Mouse (Mus musculus) heart, embryonic 15.5 days (tissue): ENCODE data around the gene Abhd17a. TPM values are rescaled to one million over a fixed set of nuclear protein-coding genes. Genes with fewer than 3 reads are reported as not detected.

Source experiments
- ATAC-seq: fragments of 200-750 bp; cut with Nextera tagmentation; replicated peaks from 2 replicates; pipeline ENCODE4 v1.8.0; 2017; ENCODE audit warnings: low read depth, moderate TSS enrichment; ENCODE audit not compliant: insufficient number of reproducible peaks, insufficient read depth, low FRiP score
- H3K27ac ChIP-seq: fragments of 300-500 bp; sonication (generic); 2 replicates; pipeline ENCODE4 v1.5.1; 2015; ENCODE audit warnings: mild to moderate bottlenecking, inconsistent platforms
- H3K27me3 ChIP-seq: fragments of 300-500 bp; sonication (generic); 2 replicates; pipeline ENCODE4 v1.6.1; 2015; ENCODE audit warnings: inconsistent platforms
- H3K36me3 ChIP-seq: fragments of 300-500 bp; sonication (generic); 2 replicates; pipeline ENCODE4 v1.6.1; 2015; ENCODE audit warnings: mild to moderate bottlenecking, inconsistent platforms
- H3K4me1 ChIP-seq: fragments of 300-500 bp; sonication (generic); replicated peaks from 2 replicates; pipeline ENCODE4 v1.6.1; 2015; ENCODE audit warnings: inconsistent platforms
- H3K4me2 ChIP-seq: fragments of 300-500 bp; sonication (generic); 2 replicates; pipeline ENCODE4 v1.6.1; 2015; ENCODE audit warnings: inconsistent platforms, mild to moderate bottlenecking, moderate library complexity
- H3K4me3 ChIP-seq: fragments of 300-500 bp; sonication (generic); 2 replicates; pipeline ENCODE4 v1.5.1; 2015; ENCODE audit warnings: mild to moderate bottlenecking, inconsistent platforms
- H3K9ac ChIP-seq: fragments of 300-500 bp; sonication (generic); 2 replicates; pipeline ENCODE4 v1.6.1; 2015; ENCODE audit warnings: mild to moderate bottlenecking, inconsistent platforms
- H3K9me3 ChIP-seq: fragments of 300-500 bp; sonication (generic); replicated peaks from 2 replicates; pipeline ENCODE4 v1.6.1; 2016; ENCODE audit warnings: inconsistent platforms
- WGBS: fragments of 180-500 bp; shearing (Covaris S2); methylation state at CpG from one replicate; pipeline ENCODE4 v1.1.7; 2015; ENCODE audit warnings: mixed read lengths; 5-methylcytosine and 5-hydroxymethylcytosine counted together
- polyA plus RNA-seq: library from polyadenylated mRNA; unstranded; fragments of >200 nt; fragmentation: Nextera tagmentation; extraction: Ambion mirVana; gene quantifications from 2 replicates; pipeline ENCODE4 v1.2.1, GENCODE M21; 2015

The Abhd17a gene
- polyA plus RNA-seq, 1 experiment from 2014 or later, result 84.2 TPM

DNA sequence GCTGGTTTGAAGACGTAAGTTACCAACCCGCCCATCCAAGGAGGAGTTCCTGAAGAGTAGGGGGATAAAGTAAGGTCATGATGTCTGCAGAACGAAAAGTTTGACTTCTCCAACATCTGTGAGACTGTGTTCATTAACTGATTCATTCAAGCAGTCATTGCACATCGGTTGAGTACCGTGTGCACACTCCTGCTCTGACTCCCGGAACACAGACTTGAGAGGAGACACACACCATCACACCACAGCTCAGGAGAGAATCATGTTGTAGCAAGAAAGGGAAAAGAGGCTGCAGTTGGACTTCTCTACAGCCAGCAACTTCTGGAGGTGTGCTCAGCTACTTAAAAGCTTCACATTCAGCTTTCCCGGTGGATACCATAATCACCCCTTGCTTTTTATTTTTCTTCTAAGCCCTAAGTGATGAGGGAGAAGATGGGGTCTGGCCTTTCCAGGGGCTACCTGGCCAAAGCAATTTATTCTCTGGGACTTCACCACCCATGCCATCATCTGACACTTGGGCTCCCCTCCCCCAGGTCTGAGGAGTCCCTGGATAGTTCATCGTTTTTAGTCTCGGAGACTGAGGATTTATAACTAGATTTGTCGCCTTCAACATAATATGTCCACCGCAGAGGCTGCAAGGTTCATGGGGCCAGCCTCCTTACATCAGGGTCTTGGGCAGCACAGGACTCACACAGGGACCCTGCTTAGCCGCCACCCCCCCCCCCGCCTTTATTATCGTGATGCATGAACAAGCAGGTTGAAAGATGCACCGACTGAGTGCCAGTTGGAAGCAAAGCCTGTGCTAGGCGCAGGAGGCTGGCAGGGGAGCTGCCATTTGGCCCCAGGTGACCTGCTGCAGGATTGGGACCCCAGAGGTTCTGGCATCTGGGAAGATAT, 30.9 kb upstream of the Abhd17a start:
- Histone ChIP-seq H3K4me1 (peaks cover 37% of the 10 kb centered on the region), H3K9me3 (no peaks in the 10 kb centered on the region), H3K4me3 (peak overlapping the region; percentile 90), H3K36me3 (peaks cover under 1% of the 10 kb centered on the region), H3K27me3 (no peaks in the 10 kb centered on the region), H3K4me2 (peak overlapping the region; percentile 67), H3K27ac (peak overlapping the region; percentile 97), H3K9ac (peak overlapping the region; percentile 53)
- 53% methylated on average over 16 of the region's 16 CpGs for WGBS
- no peak for ATAC-seq

DNA sequence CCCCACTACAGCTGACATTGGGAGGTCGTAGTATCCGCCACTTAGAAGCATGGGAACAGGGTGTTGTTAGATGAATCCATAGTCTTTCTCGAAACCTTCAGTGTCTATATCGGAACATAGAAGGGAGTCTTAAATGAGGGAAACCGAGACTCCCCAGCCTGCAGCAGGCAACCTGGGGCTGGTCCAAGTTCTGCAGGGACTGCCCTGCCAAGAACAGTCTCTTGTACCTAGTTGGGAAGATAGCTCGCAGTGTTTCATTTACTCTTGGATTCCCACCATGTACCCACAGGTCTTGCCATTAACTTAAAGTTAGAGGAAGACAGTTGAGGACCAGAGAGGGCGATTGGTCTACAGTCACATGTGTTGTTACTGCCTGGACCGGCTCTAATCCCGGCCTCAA, 30.2 kb upstream of the Abhd17a start:
- Histone ChIP-seq H3K27me3 (no peaks in the 10 kb centered on the region), H3K9me3 (no peaks in the 10 kb centered on the region), H3K4me1 (peaks cover 31% of the 10 kb centered on the region), H3K27ac (no peak overlapping the region), H3K36me3 (peaks cover 8% of the 10 kb centered on the region), H3K4me3 (no peak overlapping the region), H3K9ac (no peak overlapping the region), H3K4me2 (no peak overlapping the region)
- ATAC-seq, result no peak
- 83% methylated on average over 9 of the region's 9 CpGs for WGBS

DNA sequence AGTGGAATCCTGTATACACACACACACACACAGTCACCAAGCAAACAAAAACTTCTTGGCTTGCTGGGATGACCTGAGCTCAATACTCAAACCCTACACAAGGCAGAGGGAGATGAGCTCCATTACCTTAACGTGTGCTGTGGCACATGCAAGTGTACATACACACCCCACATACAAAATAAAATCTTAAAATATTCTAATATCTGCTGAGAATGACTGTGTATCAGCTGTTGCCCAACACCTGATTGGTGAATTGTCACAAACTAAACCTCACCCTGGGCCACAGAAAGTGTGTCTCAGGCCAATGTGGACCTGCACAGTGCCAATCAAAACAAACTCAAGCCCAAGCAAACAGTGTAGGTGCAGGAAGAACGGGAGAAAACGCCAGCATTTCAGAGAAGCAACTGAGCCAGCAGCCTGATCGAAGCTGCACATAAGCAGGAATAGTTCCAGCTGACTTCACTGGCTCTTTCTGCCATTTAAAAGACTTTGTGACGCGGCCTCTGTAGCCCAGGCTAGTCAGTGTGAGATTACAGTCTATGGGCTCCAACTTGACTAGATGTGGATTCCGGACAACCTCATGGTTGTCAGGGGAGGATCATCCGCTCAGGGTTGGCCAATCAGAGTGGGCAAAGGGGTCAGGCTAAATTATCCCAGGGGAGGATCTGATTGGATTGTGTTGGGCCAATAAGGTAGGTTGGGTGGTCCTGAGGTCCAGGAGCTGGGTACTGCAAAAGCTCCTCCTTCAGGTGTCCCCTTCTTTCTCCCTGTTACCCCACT, 29.5 kb upstream of the Abhd17a start:
- H3K4me2 ChIP-seq, result no peak overlapping the region
- H3K4me3 ChIP-seq, result no peak overlapping the region
- H3K27ac ChIP-seq, result no peak overlapping the region
- peaks cover 15% of the 10 kb centered on the region for H3K36me3 ChIP-seq
- H3K27me3 ChIP-seq, result no peaks in the 10 kb centered on the region
- H3K9me3 ChIP-seq, result no peaks in the 10 kb centered on the region
- peaks cover 24% of the 10 kb centered on the region for H3K4me1 ChIP-seq
- no peak for ATAC-seq
- WGBS, result 34% methylated on average over 8 of the region's 8 CpGs
- H3K9ac ChIP-seq, result no peak overlapping the region

DNA sequence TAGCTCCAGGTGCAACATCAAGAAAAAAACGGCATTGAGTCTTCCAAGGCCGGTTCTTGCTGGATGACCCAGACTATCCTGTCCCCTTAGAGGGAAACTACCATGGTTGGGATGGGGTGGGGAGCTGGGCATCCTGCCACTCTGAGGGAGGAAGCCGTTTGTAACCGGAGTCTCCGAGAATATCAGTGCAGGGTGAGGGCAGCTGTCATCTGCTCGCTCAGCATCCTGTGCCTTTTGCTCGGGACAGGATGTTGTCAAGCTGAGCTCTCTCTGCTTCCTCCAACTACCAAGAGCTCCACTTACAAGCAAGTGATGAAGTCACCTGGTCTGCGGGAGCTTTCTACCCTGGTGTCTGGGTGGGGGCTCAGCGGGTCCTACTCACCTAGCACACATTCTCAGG, 28.0 kb upstream of the Abhd17a start:
- no peak overlapping the region for H3K9ac ChIP-seq
- 36% methylated on average over 9 of the region's 9 CpGs for WGBS

DNA sequence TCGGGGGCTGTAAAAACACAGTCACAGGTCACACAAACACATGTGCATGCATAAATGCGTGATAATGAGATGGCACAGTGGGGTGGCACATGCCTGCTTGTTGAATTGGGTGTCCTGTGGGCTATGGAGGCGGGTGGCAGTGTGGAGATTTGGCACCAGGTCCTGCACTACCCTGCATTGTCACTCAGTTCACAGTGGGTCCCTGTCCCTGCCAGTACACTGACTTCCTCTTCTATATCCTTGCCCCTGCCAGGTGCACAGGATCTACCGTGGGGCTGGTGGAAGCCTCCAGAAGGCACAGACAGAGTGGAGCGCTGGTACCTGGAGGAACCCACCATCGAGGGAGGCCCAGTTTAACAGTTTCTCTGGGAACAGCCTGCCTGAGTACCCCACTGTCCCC, 24.2 kb upstream of the Abhd17a start:
- no peak for ATAC-seq
- Histone ChIP-seq H3K27me3 (no peaks in the 10 kb centered on the region), H3K4me3 (no peak overlapping the region), H3K27ac (no peak overlapping the region), H3K9me3 (no peaks in the 10 kb centered on the region), H3K4me2 (no peak overlapping the region), H3K36me3 (peaks cover 45% of the 10 kb centered on the region), H3K4me1 (peaks cover 8% of the 10 kb centered on the region; the same call in 1 of the 2 replicates), H3K9ac (no peak overlapping the region)
- 90% methylated on average over 6 of the region's 6 CpGs for WGBS

More for the DNA sequence above, 28.0 kb upstream of the Abhd17a start:
- H3K27ac ChIP-seq, result peak overlapping the region; percentile 49
- no peak overlapping the region for H3K4me3 ChIP-seq
- peaks cover 27% of the 10 kb centered on the region for H3K36me3 ChIP-seq
- no peak overlapping the region for H3K4me2 ChIP-seq
- peaks cover 9% of the 10 kb centered on the region for H3K4me1 ChIP-seq
- no peaks in the 10 kb centered on the region for H3K9me3 ChIP-seq
- no peaks in the 10 kb centered on the region for H3K27me3 ChIP-seq
- no peak for ATAC-seq

DNA sequence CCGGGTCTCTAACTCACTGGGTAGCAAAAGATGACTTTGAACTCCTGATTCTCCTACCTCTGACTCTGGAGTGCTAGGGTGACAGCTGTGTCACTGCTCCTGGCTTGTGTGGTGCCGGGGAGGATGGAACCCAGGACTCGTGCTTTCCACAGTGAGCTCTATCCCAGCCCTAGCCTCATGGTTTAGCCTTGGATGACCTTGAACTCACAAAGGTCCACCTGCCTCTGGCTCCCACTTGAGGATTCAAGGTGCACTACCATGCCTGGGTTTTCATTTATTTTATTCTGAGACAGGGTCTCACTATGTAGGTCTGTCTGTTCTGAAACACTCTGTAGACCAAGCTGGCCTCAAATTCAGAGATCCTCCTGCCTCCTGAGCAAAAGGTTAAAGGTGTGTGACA, 23.7 kb upstream of the Abhd17a start:
- no peak overlapping the region for H3K4me2 ChIP-seq
- 79% methylated on average over 3 of the region's 3 CpGs for WGBS
- H3K9me3 ChIP-seq, result no peaks in the 10 kb centered on the region
- H3K4me3 ChIP-seq, result no peak overlapping the region
- no peak overlapping the region for H3K9ac ChIP-seq
- H3K27ac ChIP-seq, result no peak overlapping the region
- no peak for ATAC-seq
- peaks cover 49% of the 10 kb centered on the region for H3K36me3 ChIP-seq
- H3K4me1 ChIP-seq, result peaks cover 8% of the 10 kb centered on the region; the same call in 1 of the 2 replicates
- no peaks in the 10 kb centered on the region for H3K27me3 ChIP-seq

DNA sequence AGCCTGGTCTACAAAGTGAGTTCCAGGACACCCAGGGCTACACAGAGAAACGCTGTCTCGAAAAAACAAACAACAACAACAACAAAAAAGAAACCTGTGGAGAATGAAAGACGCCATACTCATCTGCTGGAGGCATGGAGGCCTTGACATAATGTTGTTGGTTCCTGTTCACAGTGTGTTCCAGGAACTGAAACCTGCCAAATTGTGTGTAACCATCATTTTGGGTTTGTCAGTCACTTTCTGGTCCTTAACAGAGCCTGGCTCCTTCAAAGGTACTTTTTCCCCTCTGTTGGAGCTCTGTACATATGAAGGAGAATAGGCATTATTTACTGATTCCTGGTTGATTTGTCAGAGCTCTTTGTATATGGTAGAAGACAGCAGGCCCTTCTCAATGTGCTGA, 21.8 kb upstream of the Abhd17a start:
- no peak overlapping the region for H3K4me3 ChIP-seq
- no peak overlapping the region for H3K27ac ChIP-seq
- H3K36me3 ChIP-seq, result peaks cover 58% of the 10 kb centered on the region
- no peak overlapping the region for H3K4me2 ChIP-seq
- 0 out of 2 replicates have a peak, but pooled peaks cover 3% of the 10 kb centered on the region for H3K4me1 ChIP-seq
- no peaks in the 10 kb centered on the region for H3K9me3 ChIP-seq
- no peaks in the 10 kb centered on the region for H3K27me3 ChIP-seq
- no peak overlapping the region for H3K9ac ChIP-seq
- no peak for ATAC-seq
- WGBS, result 92% methylated on average over 3 of the region's 3 CpGs

DNA sequence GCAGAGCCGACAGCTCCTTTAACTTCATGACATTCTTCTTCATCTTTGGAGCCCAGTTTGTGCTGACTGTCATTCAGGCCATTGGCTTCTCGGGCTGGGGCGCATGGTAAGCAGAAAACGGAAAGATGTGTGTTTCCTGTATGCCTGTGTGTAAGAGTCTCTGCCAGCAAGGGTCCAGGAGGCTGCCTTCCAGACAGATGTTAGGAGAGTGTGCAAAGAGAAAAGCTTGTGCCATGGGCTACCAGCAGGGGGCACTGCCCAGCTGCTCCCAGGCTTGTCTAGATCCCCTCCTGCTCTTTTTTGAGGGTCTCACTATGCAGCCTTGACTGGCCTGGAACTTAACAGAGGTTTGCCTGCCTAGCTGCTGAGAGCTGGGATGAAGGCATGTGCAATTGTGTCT, 20.9 kb upstream of the Abhd17a start:
- WGBS, result 46% methylated on average over 4 of the region's 4 CpGs
- no peak overlapping the region for H3K4me2 ChIP-seq
- H3K27me3 ChIP-seq, result no peaks in the 10 kb centered on the region
- no peak overlapping the region for H3K9ac ChIP-seq
- peaks cover 66% of the 10 kb centered on the region for H3K36me3 ChIP-seq
- H3K27ac ChIP-seq, result no peak overlapping the region
- 0 out of 2 replicates have a peak, but pooled peaks cover 3% of the 10 kb centered on the region for H3K4me1 ChIP-seq
- H3K9me3 ChIP-seq, result no peaks in the 10 kb centered on the region
- 0 out of 2 replicates have a peak, but pooled peaks have one; percentile 25 for ATAC-seq
- no peak overlapping the region for H3K4me3 ChIP-seq

DNA sequence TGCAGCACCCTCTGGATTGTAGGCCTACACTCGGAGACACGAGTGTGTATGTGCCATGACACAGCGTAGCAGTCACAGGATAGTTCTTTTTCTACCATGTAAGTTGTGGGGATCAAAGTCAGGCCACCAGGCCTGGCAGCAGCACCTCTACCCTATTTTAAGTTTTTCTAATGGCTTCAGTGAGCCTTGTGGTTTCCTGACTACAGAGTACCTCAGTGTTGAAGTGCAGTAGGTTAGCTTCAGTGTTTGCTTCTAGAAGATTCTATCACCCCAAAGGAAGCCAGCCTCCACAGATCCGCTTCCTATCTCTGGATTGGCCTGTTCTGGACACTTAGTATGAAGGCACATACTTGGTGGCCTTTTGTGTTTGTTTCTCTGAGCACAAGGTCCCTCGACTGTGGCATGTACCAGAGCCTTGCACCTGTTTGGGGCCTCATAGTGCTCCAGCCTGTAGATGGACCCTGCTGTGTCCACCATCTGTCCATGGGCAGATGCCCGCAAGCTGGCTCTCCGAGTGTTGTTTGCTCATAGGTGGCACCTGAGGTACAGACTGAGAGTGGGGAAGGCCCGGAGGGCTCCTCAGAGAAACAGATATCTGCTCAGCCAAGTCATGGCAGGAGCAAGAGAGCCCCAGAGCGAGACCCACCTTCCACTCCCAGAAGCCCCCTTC, 20.1 kb upstream of the Abhd17a start:
- H3K9me3 ChIP-seq, result no peaks in the 10 kb centered on the region
- H3K27ac ChIP-seq, result no peak overlapping the region
- H3K27me3 ChIP-seq, result no peaks in the 10 kb centered on the region
- 88% methylated on average over 9 of the region's 9 CpGs for WGBS
- no peak for ATAC-seq
- H3K9ac ChIP-seq, result no peak overlapping the region
- H3K4me2 ChIP-seq, result no peak overlapping the region
- H3K4me3 ChIP-seq, result no peak overlapping the region
- H3K36me3 ChIP-seq, result peaks cover 58% of the 10 kb centered on the region
- 0 out of 2 replicates have a peak, but pooled peaks cover 3% of the 10 kb centered on the region for H3K4me1 ChIP-seq

DNA sequence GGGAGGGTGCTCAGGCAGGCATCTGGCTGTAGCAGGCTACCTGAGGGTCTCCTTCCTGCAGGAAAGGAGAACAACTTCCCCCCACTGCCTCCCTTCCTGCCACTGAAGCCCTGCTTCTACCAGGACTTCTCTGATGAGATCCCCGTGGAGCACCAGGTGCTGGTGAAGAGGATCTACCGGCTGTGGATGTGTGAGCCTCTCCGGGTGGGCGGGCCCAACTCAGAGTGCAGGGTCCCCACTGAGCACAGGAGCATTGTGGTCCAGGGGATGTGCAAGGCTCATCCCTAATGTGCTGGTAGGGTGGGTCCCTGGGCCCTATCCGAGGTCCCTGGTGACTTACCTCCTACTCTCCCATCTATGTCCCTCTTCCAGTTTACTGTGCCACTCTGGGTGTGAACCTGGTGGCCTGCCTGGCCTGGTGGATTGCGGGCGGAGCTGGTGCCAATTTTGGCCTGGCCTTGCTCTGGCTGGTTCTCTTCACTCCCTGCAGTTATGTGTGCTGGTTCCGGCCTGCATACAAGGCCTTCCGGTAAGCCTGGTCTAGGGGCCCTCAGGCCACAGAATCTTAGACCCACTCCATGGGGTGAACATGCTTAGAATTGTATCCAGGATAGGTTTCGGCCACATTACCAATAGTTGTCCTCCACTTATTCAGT, 19.3 kb upstream of the Abhd17a start:
- 90% methylated on average over 10 of the region's 10 CpGs for WGBS
- Histone ChIP-seq H3K27ac (no peak overlapping the region), H3K4me1 (peaks cover 3% of the 10 kb centered on the region; the same call in 1 of the 2 replicates), H3K27me3 (no peaks in the 10 kb centered on the region), H3K9ac (0 out of 2 replicates have a peak overlapping the region, but pooled peaks have one; percentile 12), H3K9me3 (no peaks in the 10 kb centered on the region), H3K4me3 (no peak overlapping the region), H3K36me3 (peaks cover 49% of the 10 kb centered on the region), H3K4me2 (no peak overlapping the region)
- no peak for ATAC-seq
